Mouse (Mus musculus) frontal cortex, adult (tissue): ENCODE results near the gene Bex4.

ENCODE experiments used
- ATAC-seq: cut with Nextera tagmentation; 2 replicates; pipeline ENCODE4 v1.9.2; 2017; ENCODE audit warnings: mild to moderate bottlenecking, moderate library complexity, mixed read lengths; ENCODE audit not compliant: low TSS enrichment

Bex4 gene

DNA sequence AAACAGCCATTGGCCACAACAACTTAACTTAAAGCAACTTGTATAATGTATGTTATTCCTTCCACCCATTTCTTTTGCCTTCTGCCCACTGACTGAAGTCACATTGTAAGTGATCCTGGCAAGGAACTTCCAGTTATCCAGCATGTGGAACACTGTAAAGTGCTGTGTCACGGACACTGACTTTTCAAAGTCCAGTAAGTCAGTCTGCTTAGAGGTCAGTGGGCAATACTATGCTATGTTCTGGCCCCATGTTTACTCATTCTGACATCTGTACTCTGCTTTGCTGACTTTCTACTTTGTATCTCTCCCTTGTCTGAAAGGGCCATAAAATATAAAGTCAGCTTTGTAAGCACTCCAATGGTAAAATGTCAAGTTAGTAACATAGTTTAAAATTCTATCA is 44.3 kb downstream of the Bex4 start:
- ATAC-seq, result no peak
